Mouse (Mus musculus) E14TG2a.4 (cell line): Measurements from ENCODE around the gene Ulk3.

Source experiments
- CTCF ChIP-seq: conservative IDR thresholded peaks from 2 replicates; pipeline ENCODE4 v1.5.1; 2014; ENCODE audit warnings: low read length
- NANOG ChIP-seq: IDR thresholded peaks from 2 replicates; pipeline ENCODE4 v1.6.1; 2014; ENCODE audit warnings: borderline replicate concordance, low read length, mixed read lengths
- POU5F1 ChIP-seq: IDR thresholded peaks from 2 replicates; pipeline ENCODE4 v1.6.1; 2014; ENCODE audit warnings: low read length, borderline replicate concordance

DNA sequence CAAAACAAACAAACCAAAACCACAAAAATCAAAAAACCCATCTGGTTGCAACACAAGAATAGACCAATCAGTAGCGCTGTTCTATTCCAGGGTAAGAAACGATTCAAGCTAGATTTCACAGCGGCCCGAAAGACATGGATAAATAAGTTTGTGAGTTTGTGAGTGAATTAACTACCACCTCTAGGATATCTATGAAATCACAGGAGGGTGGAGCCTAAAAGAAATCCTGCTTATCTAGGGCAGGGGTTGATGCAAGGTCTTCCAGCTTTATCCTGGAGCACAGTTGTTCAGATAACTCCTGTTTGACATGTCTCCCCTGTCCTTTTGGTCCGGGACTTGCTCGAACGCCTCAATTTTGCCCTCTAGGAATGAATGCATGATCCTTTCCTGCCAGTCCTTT is 29.0 kb upstream of the Ulk3 start:
- TF ChIP-seq CTCF (no peak), POU5F1 (no peak), NANOG (no peak)
